Mouse (Mus musculus) gastrocnemius, postnatal 36 days (tissue): ENCODE results near the gene Capzb. TPM values are rescaled to one million over a fixed set of nuclear protein-coding genes. Genes with fewer than 3 reads are reported as not detected.

Experiments
- DNase-seq, 2 experiments: peaks; one replicate each; pipeline ENCODE4 v3.0.0; 2022
- intact Hi-C: fragments of 180-260 bp; cut with DNase I; formaldehyde crosslinking; loops from one replicate; pipeline ENCODE4 v1.15.1; 2025
- long read RNA-seq, 2 experiments: library from polyadenylated mRNA; stranded (forward); transcript quantifications; one replicate each; pipeline ENCODE4 v2.0.0; 2021
- total RNA-seq, 2 experiments: library from RNA; stranded (reverse); gene quantifications; 2 replicates each; pipeline ENCODE4 v1.2.3; 2021

Gene Capzb
- 100 to 1,000 TPM; 499 to 554 TPM for total RNA-seq
- long read RNA-seq, experiment 1, transcript Capzb-204 (9 exons, 1,674 nt): minor isoform, 23 of 523 reads
- long read RNA-seq, experiment 1, transcript Capzb-203 (10 exons, 1,702 nt): major isoform, 424 of 523 reads
- long read RNA-seq, experiment 1, partial matches to known transcripts: 35 of 523 reads
- long read RNA-seq, experiment 1, other reads (novel, unspliced or antisense): 41 of 523 reads
- long read RNA-seq, experiment 2, transcript Capzb-203 (10 exons, 1,702 nt): major isoform, 507 of 601 reads
- long read RNA-seq, experiment 2, transcript Capzb-204 (9 exons, 1,674 nt): minor isoform, 15 of 601 reads
- long read RNA-seq, experiment 2, partial matches to known transcripts: 63 of 601 reads
- long read RNA-seq, experiment 2, other reads (novel, unspliced or antisense): 16 of 601 reads

DNA sequence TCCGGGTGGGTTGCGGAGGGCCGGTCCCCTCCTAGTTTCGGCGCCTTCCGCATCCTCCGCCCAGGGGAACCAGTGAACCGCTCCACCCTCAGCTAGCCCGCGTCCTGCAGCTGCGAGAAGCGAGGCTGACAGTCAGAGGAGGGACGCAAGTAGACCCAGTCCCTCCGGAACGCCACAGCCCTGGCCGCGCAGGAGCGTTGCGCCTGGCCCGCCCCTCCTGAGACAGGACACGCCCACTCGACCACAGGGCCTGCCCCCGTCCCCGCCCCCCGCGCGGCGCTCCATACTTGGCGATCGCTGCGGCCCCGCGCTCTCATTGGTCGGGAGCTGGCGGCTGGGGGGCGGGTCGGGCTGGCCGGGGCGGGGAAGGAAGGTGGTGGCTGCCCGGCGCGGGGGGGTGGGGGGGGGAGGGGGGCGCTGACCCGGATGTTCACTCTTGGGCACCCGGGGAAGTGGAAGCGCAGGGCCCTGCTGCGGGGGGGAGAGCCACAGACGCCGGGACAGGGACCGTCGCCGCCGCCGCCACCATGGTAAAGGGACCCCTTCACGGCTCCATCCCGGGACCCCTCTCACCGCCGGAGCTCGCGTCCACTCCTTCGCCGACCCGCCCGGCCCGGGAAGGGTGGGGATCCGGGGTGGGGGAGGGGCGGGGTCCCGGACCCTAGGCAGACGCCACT lies at the start of gene Capzb:
Gene Capzb, plus strand, starts transcription at position 401 of the 677 bp plus-strand sequence.
- intact Hi-C loops: loop anchor here (5.0 kb wide), 2 partner anchors 55 to 100 kb away; partner anchors contain the start of gene Nbl1
- peak; percentile 92 to 96 for DNase-seq

DNA sequence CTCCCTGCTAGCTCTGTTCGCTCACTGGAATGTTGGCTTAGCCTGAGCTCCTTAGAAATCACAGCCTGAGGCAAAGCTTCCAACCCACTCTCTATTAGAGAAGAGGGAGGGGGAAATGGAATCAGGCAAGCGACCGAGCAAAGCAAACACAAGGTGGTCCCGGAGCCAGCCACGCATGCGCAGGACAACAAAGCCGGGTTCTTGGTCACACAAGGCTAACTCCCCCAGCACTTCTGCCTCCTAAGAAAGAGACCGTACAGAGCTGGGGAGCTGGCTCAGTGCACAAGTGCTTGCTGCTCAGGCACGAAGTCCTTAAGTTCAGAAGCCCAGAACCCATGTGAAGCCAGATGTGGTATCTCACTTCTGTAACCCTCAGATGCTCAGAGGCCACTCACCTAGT lies 49.7 kb upstream of the Capzb start:
- no peak for DNase-seq
- intact Hi-C loops: loop anchor here (5.0 kb wide), 1 partner anchor 39 kb away; no protein-coding TSS in a partner anchor

DNA sequence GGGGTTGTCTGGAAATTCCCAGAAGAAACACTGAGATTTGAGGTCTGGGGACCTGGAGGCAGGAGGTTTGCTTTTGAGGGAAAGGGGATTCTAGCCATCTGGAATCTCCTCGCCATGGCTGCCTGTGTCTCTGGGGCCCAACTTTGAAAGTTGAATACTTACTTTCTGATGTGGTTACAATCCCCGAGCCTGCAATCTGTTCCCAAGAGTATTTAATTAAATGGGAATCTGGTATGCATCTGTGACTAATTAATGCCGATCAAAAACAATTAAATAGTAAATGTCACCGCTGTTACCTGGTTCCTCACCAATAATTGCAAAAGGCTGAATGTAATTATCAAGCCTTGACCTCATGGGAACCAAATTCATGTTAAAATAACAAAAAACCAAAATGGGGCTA lies 48.1 kb upstream of the Capzb start:
- DNase-seq: no peak
- intact Hi-C loops: loop anchor here (5.0 kb wide), 1 partner anchor 38 kb away; no protein-coding TSS in a partner anchor

DNA sequence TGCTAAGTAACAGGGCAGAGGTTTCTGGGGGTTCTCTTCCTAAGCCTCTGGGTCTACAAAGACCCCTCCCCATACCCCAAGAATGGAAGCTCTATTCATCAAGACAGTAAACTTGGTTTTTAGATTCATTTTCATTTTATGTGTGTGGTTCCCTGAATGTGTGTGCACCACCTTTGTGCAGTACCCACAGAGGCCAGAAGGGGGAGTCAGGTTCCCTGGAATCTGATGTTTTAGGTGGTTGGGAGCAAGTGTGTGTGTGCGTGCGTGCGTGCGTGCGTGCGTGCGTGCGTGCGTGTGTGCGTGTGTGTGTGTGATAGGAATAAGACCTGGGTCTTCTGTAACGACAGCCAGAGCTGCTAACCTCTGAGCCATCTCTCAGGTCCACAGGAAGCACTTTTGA lies 47.5 kb upstream of the Capzb start:
- intact Hi-C loops: no loop called here
- DNase-seq: no peak

DNA sequence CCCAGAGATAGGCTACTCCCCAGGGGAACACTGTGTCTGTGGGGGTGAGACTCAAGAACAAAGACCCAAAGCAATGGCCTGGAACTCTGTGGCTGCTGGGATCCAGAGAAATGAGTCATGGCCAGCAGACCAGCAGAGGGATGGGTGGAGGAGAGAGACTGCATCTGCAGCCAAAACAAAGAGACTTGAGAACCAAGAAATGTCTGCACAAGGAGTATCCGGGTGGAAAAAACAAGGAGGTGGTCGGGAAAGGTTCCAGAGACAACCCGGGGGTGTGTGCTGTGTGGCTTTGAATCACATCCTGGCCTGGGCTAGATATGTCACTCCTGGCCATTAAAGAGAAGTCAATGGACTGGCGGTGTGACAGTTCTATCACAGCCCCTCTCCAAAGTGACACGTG lies 45.9 kb upstream of the Capzb start:
- intact Hi-C loops: no loop called here
- DNase-seq: peak; percentile 35 to 68

DNA sequence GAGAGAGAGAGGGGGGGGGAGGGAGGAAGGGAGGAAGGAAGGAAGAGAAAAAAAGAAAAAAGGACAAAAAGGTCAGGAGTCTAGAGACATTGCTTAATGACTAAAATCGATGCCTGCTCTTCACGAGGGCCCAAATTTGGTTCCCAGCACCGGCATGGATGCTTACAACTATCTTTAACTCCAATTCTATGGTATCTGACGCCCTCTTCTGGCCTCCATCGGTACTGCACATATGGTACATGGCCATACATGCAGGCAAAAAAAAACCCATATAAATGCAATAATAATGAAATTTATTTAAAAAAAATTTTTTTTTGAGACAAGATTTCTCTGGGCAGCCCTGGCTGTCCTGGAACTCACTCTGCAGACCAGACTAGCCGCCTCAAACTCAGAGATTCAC lies 41.3 kb upstream of the Capzb start:
- intact Hi-C loops: no loop called here
- DNase-seq: no peak

DNA sequence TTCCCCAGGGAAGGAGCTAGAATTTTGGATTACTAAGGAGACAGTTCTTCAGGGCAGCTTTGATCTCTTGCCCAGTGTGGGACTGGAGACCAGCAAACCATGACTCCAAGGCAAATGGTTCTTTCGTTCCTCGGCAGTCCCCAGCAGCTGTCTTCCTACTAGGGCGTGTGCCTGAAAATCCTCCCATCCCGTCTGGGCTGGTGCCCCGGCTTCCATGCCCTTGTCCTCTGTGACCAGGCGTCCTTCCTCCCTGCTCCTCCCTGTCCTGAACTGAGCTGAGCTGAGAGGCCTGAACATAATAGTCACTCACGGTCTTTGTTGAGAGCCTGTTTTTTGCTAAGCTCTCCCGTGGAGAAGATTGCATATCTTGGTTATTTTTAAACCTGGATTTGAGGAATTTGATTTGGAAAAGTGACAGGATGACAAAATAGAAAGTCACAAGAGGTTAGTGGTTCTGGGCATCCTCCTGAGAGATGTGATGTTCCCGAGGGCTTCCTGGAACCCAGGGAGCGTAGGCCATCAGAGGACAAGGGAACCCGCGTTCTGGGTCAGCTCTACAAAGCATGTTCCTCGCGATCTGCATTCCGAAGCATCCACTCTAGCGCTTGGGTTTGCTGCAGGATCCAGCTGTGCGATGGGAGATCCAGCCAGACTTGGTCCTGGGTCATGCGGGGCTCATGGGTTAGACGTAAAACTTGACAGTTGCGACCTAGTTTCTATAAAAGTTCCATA lies 38.0 kb upstream of the Capzb start:
- peak; percentile 51 to 76 for DNase-seq
- intact Hi-C loops: no loop called here

DNA sequence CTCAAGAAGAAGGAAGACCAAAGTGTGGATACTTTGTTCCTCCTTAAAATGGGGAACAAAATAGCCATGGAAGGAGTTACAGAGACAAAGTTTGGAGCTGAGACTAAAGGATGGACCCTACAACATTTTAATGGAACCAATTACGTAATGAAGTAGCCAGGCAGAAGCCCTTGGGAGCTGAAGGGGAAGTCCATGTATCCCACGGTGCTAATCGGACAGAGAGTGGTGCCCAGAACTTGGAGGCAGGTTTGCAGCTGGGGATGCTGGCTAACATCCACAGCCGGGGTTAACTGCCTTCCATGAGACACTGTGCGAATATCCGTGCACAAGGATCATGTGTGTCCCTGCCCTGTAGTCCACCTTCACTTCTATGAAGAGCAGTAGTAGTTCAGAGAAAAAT lies 36.2 kb upstream of the Capzb start:
- no peak for DNase-seq
- intact Hi-C loops: no loop called here

DNA sequence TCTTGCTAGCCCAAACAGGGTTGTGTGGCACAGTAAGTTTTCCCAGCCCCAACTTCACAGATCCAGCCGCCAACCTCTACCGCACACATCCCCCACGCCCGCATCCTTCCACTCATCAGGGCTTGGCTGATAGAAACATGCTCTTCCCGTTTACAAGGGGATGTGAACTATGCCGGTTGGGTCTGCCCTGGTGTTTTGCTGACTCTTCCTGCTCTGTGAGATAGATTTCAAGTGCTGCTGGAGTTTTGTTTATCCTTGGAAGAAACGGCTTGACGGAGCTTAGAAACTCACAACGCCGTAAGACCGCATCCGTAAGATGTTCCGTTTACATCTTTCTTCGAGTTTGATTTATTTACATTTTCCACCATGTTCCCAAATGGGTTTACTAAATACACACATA lies 34.3 kb upstream of the Capzb start:
- intact Hi-C loops: no loop called here
- no peak for DNase-seq

DNA sequence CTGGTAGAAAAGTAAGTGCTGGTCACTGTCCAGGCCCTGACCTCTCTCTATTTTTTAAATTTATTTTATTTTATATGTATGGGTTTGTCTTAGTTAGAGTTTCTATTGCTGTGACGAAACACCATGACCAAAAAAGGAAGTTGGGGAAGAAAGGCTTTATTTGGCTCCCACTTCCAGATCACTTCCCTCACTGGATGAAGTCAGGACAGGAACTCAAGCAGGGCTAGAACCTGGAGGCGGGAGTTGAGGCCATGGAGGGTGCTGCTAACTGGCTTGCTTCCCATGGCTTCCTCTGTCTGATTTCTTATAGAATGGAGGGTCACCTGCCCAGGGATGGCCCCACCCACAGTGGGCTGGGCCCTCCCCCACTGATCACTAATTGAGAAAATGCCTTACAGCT lies 31.6 kb upstream of the Capzb start:
- intact Hi-C loops: no loop called here
- DNase-seq: no peak

DNA sequence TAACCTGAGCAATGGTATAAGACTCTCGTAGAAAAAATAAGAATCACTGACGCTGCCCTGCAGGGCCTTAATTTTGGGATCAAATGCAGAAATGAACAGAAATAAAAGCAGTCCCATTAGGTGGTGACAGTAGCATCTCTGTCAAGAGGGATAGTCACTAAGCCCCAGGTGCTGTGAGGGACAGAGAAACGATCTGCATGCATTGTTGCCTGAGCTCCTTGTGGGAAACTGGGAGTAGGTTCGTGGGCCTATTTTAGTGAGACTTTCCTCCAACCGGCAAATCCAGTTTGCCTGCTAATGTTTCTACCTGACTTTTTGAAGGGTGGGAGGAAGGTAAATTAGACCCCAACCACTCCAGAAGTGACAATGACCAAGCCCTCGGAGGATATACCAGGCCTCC lies 28.6 kb upstream of the Capzb start:
- intact Hi-C loops: no loop called here

DNA sequence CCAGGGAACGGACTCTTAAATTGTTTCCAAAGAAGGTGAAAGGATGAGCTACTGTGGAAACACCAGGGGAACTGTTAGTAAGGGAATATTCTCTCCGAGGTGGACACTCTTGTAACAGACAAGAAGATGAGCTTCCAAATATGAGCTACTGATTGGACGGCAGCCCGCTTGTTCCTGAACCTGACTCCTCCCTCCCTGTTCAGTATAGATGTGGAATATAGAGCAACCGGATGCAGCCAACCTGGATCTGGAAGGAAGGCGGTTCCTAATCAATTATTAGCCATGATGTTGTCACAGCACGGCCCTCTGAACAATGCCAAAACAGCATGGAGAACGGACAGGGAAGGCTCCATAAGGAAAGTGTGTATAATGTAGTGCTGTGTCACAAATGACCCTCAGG lies 27.4 kb upstream of the Capzb start:
- intact Hi-C loops: no loop called here
- no peak for DNase-seq

More for the DNA sequence above, 28.6 kb upstream of the Capzb start:
- DNase-seq: no peak

DNA sequence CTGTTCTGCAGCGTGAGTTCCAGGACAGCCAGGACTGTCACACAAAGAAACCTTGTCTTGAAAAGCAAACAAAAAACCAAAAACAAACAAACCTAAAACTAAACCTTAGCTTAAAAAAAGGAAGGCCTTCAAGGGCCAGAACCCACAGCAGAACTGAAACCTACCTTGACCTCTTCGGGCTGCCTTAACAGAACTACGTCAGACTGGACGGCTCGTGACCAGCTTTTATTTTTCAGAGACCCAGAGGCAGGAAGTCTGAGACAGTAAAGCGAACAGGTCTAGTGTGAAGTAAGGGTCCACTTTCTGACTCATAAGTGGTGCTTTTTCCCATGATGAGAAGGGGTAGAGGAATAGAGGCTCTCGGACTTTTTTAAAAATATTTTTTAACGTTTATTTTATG lies 26.5 kb upstream of the Capzb start:
- no peak for DNase-seq
- intact Hi-C loops: no loop called here

DNA sequence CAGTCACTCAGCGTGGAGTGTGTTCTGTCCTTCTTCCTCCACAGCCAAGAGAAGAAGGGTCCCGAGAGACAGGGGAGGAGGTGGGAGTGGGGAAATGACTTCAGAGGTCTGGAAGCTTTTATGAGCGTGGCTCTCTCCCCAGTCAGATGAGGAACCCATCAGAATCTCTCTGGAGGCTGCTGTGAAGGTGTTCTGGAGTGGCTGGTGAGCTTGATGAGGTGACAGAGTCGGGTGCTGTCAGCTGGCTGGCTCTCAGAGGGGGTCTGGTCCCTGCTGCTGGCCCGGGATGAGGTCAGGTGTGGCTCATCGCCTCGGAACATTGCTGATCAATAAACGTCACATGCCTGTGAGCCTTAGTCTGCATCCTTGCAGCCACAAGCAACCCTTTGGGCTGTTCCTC lies 25.6 kb upstream of the Capzb start:
- intact Hi-C loops: no loop called here
- no peak for DNase-seq

DNA sequence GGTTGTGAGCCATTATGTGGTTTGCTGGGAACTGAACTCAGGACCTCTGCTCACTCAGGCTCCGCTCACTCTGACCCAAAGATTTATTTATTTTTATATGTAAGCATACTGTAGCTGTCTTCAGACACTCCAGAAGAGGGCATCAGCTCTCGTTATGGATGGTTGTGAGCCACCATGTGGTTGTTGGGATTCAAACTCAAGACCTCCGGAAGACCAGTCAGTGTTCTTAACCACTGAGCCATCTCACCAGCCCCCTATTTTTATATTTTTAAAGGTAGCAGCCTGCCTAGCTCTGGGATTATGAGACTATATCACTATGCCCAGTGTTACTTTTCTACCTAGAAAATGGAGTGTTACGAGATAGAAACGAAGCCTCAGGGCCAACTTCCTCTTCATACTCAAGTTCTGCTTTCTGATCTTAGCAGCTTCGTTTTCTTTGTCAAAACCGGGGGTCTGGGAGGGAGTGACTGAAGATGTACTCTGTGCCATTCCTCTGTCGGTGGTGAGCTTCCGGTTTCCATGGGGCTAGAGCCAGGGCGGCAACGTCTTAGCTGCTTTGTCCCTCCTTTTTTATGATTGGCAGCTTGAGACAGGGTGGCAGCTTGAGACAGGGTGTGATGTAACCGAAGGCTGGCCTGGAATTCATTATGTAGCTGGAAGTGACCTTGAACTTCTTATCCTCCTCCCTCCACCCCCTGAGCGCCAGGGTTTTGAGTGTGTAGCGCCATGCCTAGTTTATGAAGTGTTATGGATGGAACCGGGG lies 23.5 kb upstream of the Capzb start:
- DNase-seq: no peak
- intact Hi-C loops: no loop called here

DNA sequence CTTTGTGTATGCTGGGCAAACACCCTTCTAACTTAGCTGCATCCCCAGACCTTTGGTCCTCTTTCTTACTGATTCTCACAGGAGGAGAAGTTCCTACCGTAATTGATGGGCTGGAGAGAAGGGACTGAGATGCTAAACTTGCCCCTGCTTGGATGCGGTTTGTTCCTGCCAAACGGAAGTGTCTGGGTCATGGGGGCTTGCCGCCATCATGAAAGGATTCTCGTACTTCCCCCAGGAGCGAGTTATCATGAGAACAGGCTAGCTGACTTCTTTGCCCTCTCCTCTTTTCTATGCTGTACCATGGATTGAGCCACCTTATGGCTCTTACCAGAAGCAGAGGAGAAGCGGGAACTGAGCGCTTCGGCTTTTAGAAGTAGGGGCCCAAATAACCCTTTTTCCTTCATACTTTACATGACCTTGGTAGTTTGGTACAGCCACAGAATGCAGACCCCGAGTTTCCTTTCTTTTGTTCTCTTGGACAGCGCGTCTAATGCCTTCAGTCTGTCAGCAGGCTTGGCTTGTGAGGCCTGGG lies 22.9 kb upstream of the Capzb start:
- DNase-seq: no peak
- intact Hi-C loops: no loop called here

DNA sequence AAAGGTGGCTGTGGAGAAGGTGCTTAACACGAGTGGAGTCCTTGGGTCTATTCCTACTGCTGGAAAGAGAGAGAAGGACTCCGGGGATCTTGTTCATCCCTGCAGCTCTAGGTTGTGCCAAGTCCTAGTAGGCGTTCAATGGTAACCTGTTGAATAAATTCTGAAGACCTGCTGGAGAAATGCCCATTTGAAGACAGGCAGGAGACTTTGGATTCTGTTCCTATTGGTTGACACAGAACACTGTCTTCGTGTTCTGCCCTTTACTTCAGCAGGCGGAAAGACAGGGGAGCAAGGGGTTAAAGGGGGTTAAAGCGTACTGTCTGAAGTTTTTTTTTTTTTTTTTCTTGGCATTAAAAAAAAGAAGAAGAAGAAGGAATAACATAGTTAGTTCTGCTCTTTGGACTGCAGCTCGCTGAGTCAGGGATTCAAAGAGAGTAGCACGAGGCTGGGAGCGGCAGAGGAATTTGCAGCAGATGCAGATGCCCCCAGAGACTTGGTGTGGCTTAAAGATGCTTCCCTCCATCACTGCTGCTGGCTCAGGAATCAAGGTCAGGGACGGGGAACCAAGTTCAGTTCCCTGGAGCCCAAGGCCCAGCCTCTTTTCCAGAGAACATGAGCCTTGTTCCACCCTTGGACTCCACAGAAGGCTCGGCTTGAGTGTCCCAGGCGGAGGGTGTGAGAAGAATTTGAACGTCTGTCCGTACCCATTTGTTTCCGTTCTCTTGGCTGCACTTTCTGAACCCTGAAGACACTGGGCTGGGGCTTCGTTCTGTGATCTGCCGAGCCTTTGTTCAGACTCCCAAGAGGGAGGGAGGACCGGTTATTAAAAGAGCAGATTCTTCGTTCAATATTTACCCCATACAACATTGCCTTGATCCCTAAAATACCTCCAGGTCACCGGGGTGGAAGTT lies 17.4 kb upstream of the Capzb start:
- DNase-seq: peak; percentile 66 to 79
- intact Hi-C loops: no loop called here

DNA sequence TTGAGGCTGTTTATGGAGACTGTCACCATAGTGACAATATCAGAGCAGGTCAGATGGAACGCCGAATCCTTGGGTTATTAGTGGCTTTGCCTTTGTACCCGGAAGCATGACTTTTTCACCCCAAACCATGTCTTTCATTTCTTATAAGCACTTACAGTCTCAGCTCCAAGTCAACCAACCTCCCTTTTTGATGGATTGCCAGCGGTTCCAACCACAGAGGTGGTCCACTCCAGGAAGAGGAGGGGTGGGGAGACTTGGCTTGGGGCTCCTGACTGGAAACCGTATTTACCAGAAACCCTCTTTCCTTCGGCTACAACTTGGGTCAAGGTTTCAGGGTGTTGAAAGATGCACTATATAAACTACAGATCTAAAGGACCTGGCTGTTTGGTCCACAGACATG lies 16.7 kb upstream of the Capzb start:
- intact Hi-C loops: no loop called here
- no peak for DNase-seq

DNA sequence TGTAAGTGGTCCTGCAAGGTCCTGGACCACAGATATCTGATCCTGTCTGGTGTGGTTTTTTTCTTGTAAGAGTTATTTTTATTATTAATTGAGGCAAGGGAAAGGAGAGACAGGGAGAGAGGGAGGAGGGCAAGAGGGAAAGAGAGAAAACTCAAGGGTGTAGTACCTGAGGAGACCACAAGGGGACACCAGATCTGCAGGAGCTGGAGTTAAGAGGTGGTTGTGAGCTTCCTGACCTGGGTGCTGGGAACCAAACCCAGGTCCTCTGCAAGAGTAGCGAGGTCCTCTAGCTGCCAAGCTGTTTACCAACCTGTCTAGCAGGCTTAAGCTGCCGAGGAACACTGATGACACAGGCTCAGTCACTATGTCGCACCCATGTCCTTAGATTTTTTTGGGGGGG lies 14.8 kb upstream of the Capzb start:
- DNase-seq: no peak
- intact Hi-C loops: no loop called here
